Mouse (Mus musculus) midbrain, embryonic 13.5 days (tissue): ENCODE data around the gene Sdhc. TPM values are rescaled to one million over a fixed set of nuclear protein-coding genes. Genes with fewer than 3 reads are reported as not detected.
"Not testable (repeated sequence)": the region's sequence is repeated elsewhere in the genome, so short reads cannot be mapped to it uniquely, and the experiment has no call there.

Source experiments
- ATAC-seq: fragments of 200-750 bp; cut with Nextera tagmentation; 2 replicates; pipeline ENCODE4 v1.8.0; 2017; ENCODE audit warnings: mild to moderate bottlenecking, moderate TSS enrichment, moderate library complexity
- H3K27ac ChIP-seq: fragments of 300-500 bp; sonication (generic); 2 replicates; pipeline ENCODE4 v1.5.1; 2015; ENCODE audit warnings: inconsistent platforms, mild to moderate bottlenecking, moderate library complexity
- H3K27me3 ChIP-seq: fragments of 300-500 bp; sonication (generic); 2 replicates; pipeline ENCODE4 v1.6.1; 2015; ENCODE audit warnings: mild to moderate bottlenecking, inconsistent platforms
- H3K36me3 ChIP-seq: fragments of 300-500 bp; sonication (generic); 2 replicates; pipeline ENCODE4 v1.6.1; 2015; ENCODE audit warnings: mild to moderate bottlenecking, inconsistent platforms
- H3K4me1 ChIP-seq: fragments of 300-500 bp; sonication (generic); replicated peaks from 2 replicates; pipeline ENCODE4 v1.6.1; 2015; ENCODE audit warnings: inconsistent platforms
- H3K4me2 ChIP-seq: fragments of 300-500 bp; sonication (generic); replicated peaks from 2 replicates; pipeline ENCODE4 v1.6.1; 2015; ENCODE audit warnings: moderate library complexity, mild to moderate bottlenecking, inconsistent platforms
- H3K4me3 ChIP-seq: fragments of 300-500 bp; sonication (generic); replicated peaks from 2 replicates; pipeline ENCODE4 v1.5.1; 2015; ENCODE audit warnings: mild to moderate bottlenecking, inconsistent platforms
- H3K9ac ChIP-seq: fragments of 300-500 bp; sonication (generic); replicated peaks from 2 replicates; pipeline ENCODE4 v1.6.1; 2015; ENCODE audit warnings: mild to moderate bottlenecking, inconsistent platforms
- H3K9me3 ChIP-seq: fragments of 300-500 bp; sonication (generic); 2 replicates; pipeline ENCODE4 v1.6.1; 2016; ENCODE audit warnings: mild to moderate bottlenecking, inconsistent platforms
- WGBS: fragments of 180-500 bp; shearing (Covaris S2); methylation state at CpG from one replicate; pipeline ENCODE4 v1.1.7; 2015; 5-methylcytosine and 5-hydroxymethylcytosine counted together
- microRNA-seq: library from miRNA; unstranded; fragments of <30 nt; microRNA quantifications from one replicate; pipeline ENCODE4, GENCODE M21; 2016
- polyA plus RNA-seq: library from polyadenylated mRNA; unstranded; fragments of >200 nt; fragmentation: Nextera tagmentation; extraction: Ambion mirVana; gene quantifications from 2 replicates; pipeline ENCODE4 v1.2.1, GENCODE M21; 2015

Sdhc gene
- polyA plus RNA-seq, 1 experiment from 2014 or later = 260 TPM

- H3K36me3 ChIP-seq = no peaks in the 10 kb centered on the region
- no peak overlapping the region for H3K4me3 ChIP-seq
- H3K27me3 ChIP-seq = peaks cover 21% of the 10 kb centered on the region
- H3K9ac ChIP-seq = no peak overlapping the region
- no peak overlapping the region for H3K27ac ChIP-seq
- no peak for ATAC-seq
- H3K4me2 ChIP-seq = no peak overlapping the region
- H3K4me1 ChIP-seq = no peaks in the 10 kb centered on the region; the same call in 1 of the 2 replicates
- no peaks in the 10 kb centered on the region; the same call in 1 of the 2 replicates for H3K9me3 ChIP-seq
- 88% methylated on average over 1 of the region's 1 CpGs for WGBS
Measured at GRCm38 (mm10) chr1:171089891-171090290, 60.5 kb downstream of the Sdhc start.

- H3K4me1 ChIP-seq, H3K4me3 ChIP-seq: not testable (repeated sequence)
- WGBS = 5% methylated on average over 10 of the region's 10 CpGs
Measured at GRCm38 (mm10) chr1:171088237-171088869, 62.0 kb downstream of the Sdhc start.

GRCm38 (mm10) chr1:171085718-171086117, 64.7 kb downstream of the Sdhc start:
- Histone ChIP-seq H3K4me3 (peak overlapping the region; percentile 53), H3K27ac (no peak overlapping the region), H3K4me1 (no peaks in the 10 kb centered on the region; the same call in 1 of the 2 replicates), H3K9ac (peak overlapping the region; percentile 68), H3K36me3 (no peaks in the 10 kb centered on the region), H3K9me3 (no peaks in the 10 kb centered on the region), H3K27me3 (peaks cover 25% of the 10 kb centered on the region), H3K4me2 (peak overlapping the region; percentile 79)
- no peak for ATAC-seq
- WGBS = under 1% methylated on average over 26 of the region's 26 CpGs

More at GRCm38 (mm10) chr1:171088237-171088869, 62.0 kb downstream of the Sdhc start:
- H3K9me3 ChIP-seq, ATAC-seq, H3K36me3 ChIP-seq, H3K27ac ChIP-seq, H3K9ac ChIP-seq: not testable (repeated sequence)
- H3K27me3 ChIP-seq = peaks cover 19% of the 10 kb centered on the region
- peak overlapping the region; percentile 32 for H3K4me2 ChIP-seq

- not testable (repeated sequence) for H3K4me3 ChIP-seq, H3K9me3 ChIP-seq, H3K27ac ChIP-seq, H3K9ac ChIP-seq, H3K36me3 ChIP-seq, H3K4me1 ChIP-seq, H3K4me2 ChIP-seq
- H3K27me3 ChIP-seq = peaks cover 29% of the 10 kb centered on the region
- 0 out of 2 replicates have a peak, but pooled peaks have one; percentile 5 for ATAC-seq
- WGBS = 31% methylated on average over 12 of the region's 17 CpGs
Measured at GRCm38 (mm10) chr1:171081512-171082231, 68.7 kb downstream of the Sdhc start.

GRCm38 (mm10) chr1:171079825-171080224, 70.6 kb downstream of the Sdhc start:
- not testable (repeated sequence) for H3K4me2 ChIP-seq, H3K27ac ChIP-seq, H3K4me1 ChIP-seq, H3K9ac ChIP-seq, H3K36me3 ChIP-seq, H3K9me3 ChIP-seq, H3K4me3 ChIP-seq
- ATAC-seq = peak; percentile 21
- no CpG with 5 or more reads among the region's 43 CpGs for WGBS
- H3K27me3 ChIP-seq = peaks cover 29% of the 10 kb centered on the region

- not testable (repeated sequence) for H3K9me3 ChIP-seq, H3K27ac ChIP-seq, H3K9ac ChIP-seq, H3K4me3 ChIP-seq, H3K4me1 ChIP-seq, H3K36me3 ChIP-seq
- 0% methylated on average over 1 of the region's 35 CpGs for whole genome bisulfite sequencing
- peak; percentile 63 for ATAC-seq
- Histone ChIP-seq H3K4me2 (0 out of 2 replicates have a peak overlapping the region, but pooled peaks have one; percentile 29), H3K27me3 (peaks cover 31% of the 10 kb centered on the region)
Measured at GRCm38 (mm10) chr1:171079345-171079744, 71.1 kb downstream of the Sdhc start.

GRCm38 (mm10) chr1:171078419-171078818, 72.0 kb downstream of the Sdhc start:
- H3K36me3 ChIP-seq, ATAC-seq, H3K9ac ChIP-seq, H3K27ac ChIP-seq, H3K4me1 ChIP-seq, H3K9me3 ChIP-seq: not testable (repeated sequence)
- WGBS = 21% methylated on average over 12 of the region's 12 CpGs
- Histone ChIP-seq H3K4me2 (peak overlapping the region; percentile 42; the same call in 1 of the 2 replicates), H3K27me3 (peaks cover 39% of the 10 kb centered on the region), H3K4me3 (peak overlapping the region; percentile 20)

- not testable (repeated sequence) for H3K9me3 ChIP-seq, H3K27ac ChIP-seq, H3K4me1 ChIP-seq, H3K9ac ChIP-seq, H3K36me3 ChIP-seq
- Histone ChIP-seq H3K27me3 (peaks cover 39% of the 10 kb centered on the region), H3K4me3 (peak overlapping the region; percentile 29; the same call in 1 of the 2 replicates), H3K4me2 (peak overlapping the region; percentile 42)
- peak; percentile 51 for ATAC-seq
- WGBS = 7% methylated on average over 19 of the region's 27 CpGs
Measured at GRCm38 (mm10) chr1:171077955-171078354, 72.4 kb downstream of the Sdhc start.

- not testable (repeated sequence) for H3K9me3 ChIP-seq, H3K36me3 ChIP-seq, H3K27ac ChIP-seq, ATAC-seq, H3K4me3 ChIP-seq, H3K4me2 ChIP-seq, H3K9ac ChIP-seq, H3K4me1 ChIP-seq
- 27% methylated on average over 5 of the region's 5 CpGs for WGBS
- peaks cover 39% of the 10 kb centered on the region for H3K27me3 ChIP-seq
Measured at GRCm38 (mm10) chr1:171077192-171077591, 73.2 kb downstream of the Sdhc start.

Small RNA genes within 50 kb of the gene (microRNA-seq; reads per million reads assigned to microRNA genes)
- not detected for gene Gm27844

Other genes starting within 250 kb of the Sdhc start
- gene Fcrlb, start 237.7 kb downstream of the Sdhc start, polyA plus RNA-seq = 0.16 and 0.26 TPM in 2 replicates
- gene Fcrla, start 223.0 kb downstream of the Sdhc start, polyA plus RNA-seq = not detected in 2 replicates
- 0.37 and 0.57 TPM in 2 replicates for gene Fcgr2b, start 174.1 kb downstream of the Sdhc start, polyA plus RNA-seq
- gene Fcgr4, start 131.7 kb downstream of the Sdhc start, polyA plus RNA-seq = 0.15 TPM in 1 of 2 replicates, not detected in the other
- gene Fcgr3, start 85.7 kb downstream of the Sdhc start, polyA plus RNA-seq = 4.8 and 6.0 TPM in 2 replicates
- gene Cfap126, start 36.7 kb downstream of the Sdhc start, polyA plus RNA-seq = 2.0 and 3.7 TPM in 2 replicates
- gene Mpz, start 108 bp upstream of the Sdhc start, polyA plus RNA-seq = 0.15 and 0.20 TPM in 2 replicates
- 17.0 and 23.0 TPM in 2 replicates for gene Pcp4l1, start 45.7 kb upstream of the Sdhc start, polyA plus RNA-seq
- gene Nr1i3, start 63.4 kb upstream of the Sdhc start, polyA plus RNA-seq = 0.30 and 0.42 TPM in 2 replicates
- 33.5 and 37.9 TPM in 2 replicates for gene Tomm40l, start 71.9 kb upstream of the Sdhc start, polyA plus RNA-seq
- gene Apoa2, start 74.5 kb upstream of the Sdhc start, polyA plus RNA-seq = 2.6 and 5.1 TPM in 2 replicates
- gene Fcer1g, start 83.8 kb upstream of the Sdhc start, polyA plus RNA-seq = 20.2 and 20.8 TPM in 2 replicates
- gene Adamts4, start 99.8 kb upstream of the Sdhc start, polyA plus RNA-seq = 6.5 and 7.4 TPM in 2 replicates
- gene Ndufs2, start 100.8 kb upstream of the Sdhc start, polyA plus RNA-seq = 231 and 234 TPM in 2 replicates
- gene B4galt3, start 119.7 kb upstream of the Sdhc start, polyA plus RNA-seq = 99.0 and 99.8 TPM in 2 replicates
- gene Ppox, start 130.6 kb upstream of the Sdhc start, polyA plus RNA-seq = 56.0 and 56.4 TPM in 2 replicates
- gene Usp21, start 137.4 kb upstream of the Sdhc start, polyA plus RNA-seq = 112 and 121 TPM in 2 replicates
- gene Ufc1, start 144.4 kb upstream of the Sdhc start, polyA plus RNA-seq = 112 and 126 TPM in 2 replicates
- gene Dedd, start 178.5 kb upstream of the Sdhc start, polyA plus RNA-seq = 54.3 and 56.9 TPM in 2 replicates
- 57.5 and 61.3 TPM in 2 replicates for gene Nit1, start 195.0 kb upstream of the Sdhc start, polyA plus RNA-seq
- gene Pfdn2, start 195.1 kb upstream of the Sdhc start, polyA plus RNA-seq = 166 and 177 TPM in 2 replicates
- 4.2 and 4.6 TPM in 2 replicates for gene Klhdc9, start 210.2 kb upstream of the Sdhc start, polyA plus RNA-seq
- gene Nectin4, start 219.5 kb upstream of the Sdhc start, polyA plus RNA-seq = 0.70 and 0.97 TPM in 2 replicates
- gene Arhgap30, start 238.4 kb upstream of the Sdhc start, polyA plus RNA-seq = 0.63 TPM in 2 replicates